Mouse (Mus musculus) effector memory CD4-positive, alpha-beta T cell, adult 5 months (primary cell): Measurements from ENCODE around the gene Dgki. TPM values are rescaled to one million over a fixed set of nuclear protein-coding genes. Genes with fewer than 3 reads are reported as not detected.

Source experiments
- polyA plus RNA-seq: library from polyadenylated mRNA; unstranded; fragments of 100-300 nt; shearing (Covaris generic); gene quantifications from one replicate; pipeline ENCODE4 v1.2.1, GENCODE M21; 2017

Dgki gene
- polyA plus RNA-seq = 0.40 TPM

GRCm38 (mm10) chr6:37299562-37300390, at the start of gene Dgki:
TSS of gene Dgki (minus strand) at chr6:37300184.

GRCm38 (mm10) chr6:36809747-36810285, 490.2 kb downstream of the Dgki start, which contains the start of gene Ptn:
TSS of gene Ptn (minus strand) at chr6:36810220.

Other genes with a start within 250 kb of the Dgki start
- 12.8 TPM for gene Creb3l2, start 142.0 kb upstream of the Dgki start, polyA plus RNA-seq
- gene Akr1d1, start 230.0 kb upstream of the Dgki start, polyA plus RNA-seq = not detected